Mouse (Mus musculus) stomach, postnatal 0 days (tissue): ENCODE measurements at regions not wholly inside any gene's neighbourhood (a gene's known extent, or its start where the extent isn't known, plus 50 kb on each side); places are given as distances from the start of the nearest gene placed in this dataset.

Experiments
- CTCF ChIP-seq: IDR thresholded peaks from 2 replicates; pipeline ENCODE4 v1.5.1; 2016; ENCODE audit warnings: antibody characterized with exemption, low read depth, mild to moderate bottlenecking, moderate library complexity
- EP300 ChIP-seq: optimal IDR thresholded peaks from 2 replicates; pipeline ENCODE3; 2016; ENCODE audit warnings: antibody characterized with exemption

GRCm38 (mm10) chr4:89055969-89056368, 81.0 kb upstream of the Mtap start:
- TF ChIP-seq CTCF (no peak), EP300 (no peak)
